Mouse (Mus musculus) right cerebral cortex, postnatal 4 days (tissue): ENCODE measurements around the gene B3gnt4.
A peak's percentile ranks its signal among the peaks of the same experiment; 100 is the strongest.
"Not testable (repeated sequence)": the region's sequence is repeated elsewhere in the genome, so short reads cannot be mapped to it uniquely, and the experiment has no call there.

Experiments used
- DNase-seq: peaks from one replicate; pipeline ENCODE4 v3.0.0-alpha.2; 2022

B3gnt4 gene

DNA sequence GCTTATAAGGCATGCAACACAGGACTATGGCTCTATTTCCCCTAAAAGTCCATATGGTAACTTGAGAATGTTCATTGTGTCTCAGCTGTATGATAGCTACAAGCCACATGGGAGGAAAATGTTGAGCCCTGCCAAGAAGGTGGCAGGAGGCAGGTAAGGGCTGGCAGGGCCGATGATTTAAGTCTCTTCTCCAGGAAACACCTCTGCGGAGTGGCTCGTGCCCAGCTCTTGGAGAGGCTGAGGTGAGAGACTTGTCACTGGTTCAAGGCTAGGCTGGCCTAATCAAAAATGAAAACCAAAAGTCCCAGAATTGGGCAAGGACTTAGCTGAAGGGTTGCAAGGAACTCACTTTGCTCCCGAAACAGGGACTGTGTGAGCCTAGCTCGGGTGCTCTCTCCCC, at the start of gene B3gnt4:
B3gnt4 (plus strand) TSS at position 301 of the 400 bp plus-strand sequence.
- DNase-seq: no peak

DNA sequence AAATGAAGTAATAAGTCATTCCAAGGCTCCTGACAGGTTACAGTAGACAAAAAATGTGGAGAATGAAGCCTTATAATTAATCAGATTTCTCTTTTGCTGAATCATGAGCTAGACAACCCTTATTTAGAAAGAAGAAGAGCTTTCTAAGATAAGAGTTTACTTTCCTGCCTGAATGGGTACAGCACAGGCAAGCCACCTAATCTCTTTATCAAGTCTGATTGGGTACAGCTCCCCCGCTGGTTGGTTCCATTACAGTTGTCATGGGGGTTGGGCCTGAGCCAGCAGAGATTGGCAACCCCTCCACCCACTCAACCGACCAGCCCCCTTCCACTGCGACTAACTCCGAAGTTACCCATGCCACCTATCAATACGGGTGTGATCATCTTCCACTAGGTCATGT, 48.8 kb upstream of the B3gnt4 start:
- DNase-seq: no peak

DNA sequence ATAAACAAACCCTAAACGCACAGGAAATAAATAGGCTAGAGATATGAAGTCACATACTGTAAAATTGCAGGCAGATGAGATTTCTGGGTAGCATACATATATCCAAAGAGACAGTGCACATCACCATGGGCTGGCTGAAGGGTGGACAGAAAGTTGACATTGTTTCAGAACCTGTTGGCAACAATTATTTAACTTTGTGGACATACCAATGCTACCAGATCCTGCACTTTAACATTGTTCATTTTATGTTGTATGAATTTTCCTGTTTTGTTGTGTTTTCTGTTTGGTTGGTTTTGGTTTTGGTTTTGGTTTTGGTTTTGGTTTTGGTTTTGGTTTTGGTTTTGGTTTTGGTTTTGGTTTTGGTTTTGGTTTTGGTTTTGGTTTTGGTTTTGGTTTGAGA, 45.6 kb upstream of the B3gnt4 start:
- no peak for DNase-seq

DNA sequence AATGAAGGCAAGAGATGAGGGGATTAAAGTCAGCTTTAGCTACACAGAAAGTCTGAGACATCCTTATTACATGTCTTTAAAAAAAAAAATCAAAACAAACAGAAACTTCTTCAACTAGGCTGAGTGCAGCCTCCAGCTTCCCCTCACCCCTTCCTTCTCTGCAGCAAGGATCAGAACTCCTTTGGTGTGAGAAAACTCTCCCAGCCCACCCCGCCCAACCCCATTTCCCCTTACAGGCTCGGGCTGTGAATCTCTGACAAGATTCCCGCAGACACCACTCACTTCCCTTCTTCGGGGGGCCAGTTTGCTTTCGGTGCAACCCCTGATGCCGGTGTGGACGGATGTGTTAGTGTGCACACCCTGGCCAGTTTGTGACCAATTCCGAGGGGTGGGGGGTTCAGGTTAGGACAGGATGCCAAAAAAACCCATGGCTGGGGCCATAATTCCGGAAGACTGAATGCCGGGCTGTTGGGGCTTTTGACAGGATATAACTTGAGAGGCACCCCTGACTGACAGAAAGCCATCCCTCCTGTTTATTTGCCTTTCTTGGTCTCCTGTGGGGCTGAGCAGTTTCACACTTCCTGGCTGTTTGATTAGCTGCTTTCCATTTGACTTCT, 39.4 kb upstream of the B3gnt4 start:
- no peak for DNase-seq

DNA sequence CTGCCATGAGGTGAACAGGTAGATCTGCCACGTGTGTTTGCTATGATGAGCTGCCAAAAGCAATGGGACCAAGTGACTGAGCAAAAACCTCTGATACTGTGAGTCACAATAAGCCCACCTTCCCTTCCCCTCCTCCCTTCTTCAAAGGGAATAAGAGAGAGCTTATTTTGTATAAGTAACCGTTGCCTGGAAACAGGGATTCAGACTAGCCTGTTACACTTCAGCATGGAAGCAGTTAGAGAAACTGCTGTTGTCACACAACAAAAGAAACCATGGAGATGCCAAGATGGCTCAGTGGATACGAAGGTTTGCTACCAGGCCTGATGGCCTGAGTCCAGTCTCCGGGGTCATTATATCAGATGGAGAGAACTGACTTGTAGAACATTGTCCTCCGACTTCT, 36.4 kb upstream of the B3gnt4 start:
- DNase-seq: no peak

DNA sequence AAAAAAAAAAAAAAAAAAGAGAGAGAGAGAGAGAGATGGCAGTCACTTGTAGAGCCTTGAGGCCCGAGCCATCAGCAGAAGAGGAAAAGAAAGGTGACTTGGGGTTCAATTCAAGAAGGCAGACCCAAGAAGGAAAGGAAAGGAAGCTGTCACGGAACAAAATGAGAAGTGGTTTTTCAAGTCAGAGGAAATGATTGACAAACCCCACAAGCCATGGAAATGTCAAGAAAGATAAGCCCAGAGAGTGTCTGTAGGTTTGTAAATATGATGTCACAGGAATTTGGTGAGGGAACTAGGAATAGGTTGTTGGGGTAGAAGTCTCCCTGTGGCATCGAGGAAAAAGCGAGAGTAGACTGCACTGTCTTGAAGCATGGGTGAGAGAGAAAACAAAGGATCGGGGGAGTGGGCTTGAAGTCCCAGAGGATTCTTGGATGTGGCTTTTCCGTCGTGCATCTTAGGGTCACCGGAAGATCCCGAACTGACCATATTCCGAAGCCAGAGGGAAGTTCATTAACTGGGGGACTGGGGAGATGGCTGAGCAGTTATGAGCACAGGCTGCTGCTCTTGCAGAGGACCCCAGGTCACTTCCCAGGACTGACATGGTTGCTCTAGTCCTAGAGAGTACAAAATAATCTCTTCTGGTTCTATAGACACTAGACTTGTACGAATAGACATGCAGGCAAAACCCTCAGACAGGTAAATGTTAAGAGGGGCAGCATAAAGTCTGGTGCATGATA, 22.4 kb upstream of the B3gnt4 start:
- DNase-seq: no peak

DNA sequence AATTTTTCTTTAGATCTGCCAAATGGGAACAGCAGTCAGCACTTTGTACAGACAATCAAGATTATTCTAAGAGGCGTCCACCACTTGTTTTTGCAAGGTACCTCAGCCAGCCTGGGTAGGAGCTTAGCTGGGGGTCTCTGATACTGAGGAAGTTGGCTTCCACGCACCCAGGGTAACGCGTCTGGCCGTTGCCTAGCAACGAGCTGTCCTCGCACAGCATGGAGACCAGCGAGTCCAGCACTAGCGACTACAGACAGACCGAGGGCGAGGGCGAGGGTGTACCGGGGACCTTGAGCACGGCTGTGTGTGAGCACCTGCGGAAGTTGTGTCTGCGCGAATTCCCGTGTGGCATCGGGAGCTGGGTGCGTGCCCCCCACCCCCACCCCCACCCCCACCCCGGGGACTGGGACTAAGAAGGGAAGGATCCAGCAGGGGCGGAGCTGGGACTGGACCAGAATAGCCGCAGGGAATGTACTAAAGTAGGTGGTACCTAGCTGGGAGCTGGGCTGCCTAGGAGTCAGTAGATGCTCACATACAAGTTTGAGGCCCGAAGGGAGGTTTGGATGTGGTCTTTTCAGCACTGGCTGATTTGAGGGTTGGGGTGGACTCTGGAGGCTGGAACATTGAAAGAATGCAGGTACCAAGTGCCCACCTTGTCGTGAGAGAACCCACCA, 21.0 kb upstream of the B3gnt4 start, which contains the start of the genes Lrrc43 and Il31:
Lrrc43 (plus strand) TSS at position 194 of the 674 bp plus-strand sequence.
Il31 (minus strand) TSS at position 378 of the 674 bp plus-strand sequence.
- DNase-seq: no peak

DNA sequence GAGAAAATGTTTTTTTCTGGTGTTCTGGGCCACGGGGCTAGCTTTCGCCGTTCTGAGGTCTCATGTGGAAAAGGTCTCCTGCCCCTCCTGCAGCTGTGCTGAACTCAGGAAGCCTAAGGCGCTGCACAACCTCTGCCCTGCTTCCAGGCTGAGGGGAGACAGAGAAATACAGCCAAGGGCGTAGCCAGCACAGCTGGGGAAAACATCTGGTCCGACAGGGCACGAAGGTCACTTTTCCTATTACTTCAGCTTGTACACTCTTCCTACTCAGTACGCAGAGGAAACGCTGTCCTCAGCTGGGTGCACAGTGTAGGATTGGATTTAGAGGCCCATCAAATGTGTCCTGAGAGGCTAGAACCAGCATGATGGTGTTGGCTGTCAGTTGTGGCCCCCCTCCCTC, 20.3 kb upstream of the B3gnt4 start:
- DNase-seq: no peak

DNA sequence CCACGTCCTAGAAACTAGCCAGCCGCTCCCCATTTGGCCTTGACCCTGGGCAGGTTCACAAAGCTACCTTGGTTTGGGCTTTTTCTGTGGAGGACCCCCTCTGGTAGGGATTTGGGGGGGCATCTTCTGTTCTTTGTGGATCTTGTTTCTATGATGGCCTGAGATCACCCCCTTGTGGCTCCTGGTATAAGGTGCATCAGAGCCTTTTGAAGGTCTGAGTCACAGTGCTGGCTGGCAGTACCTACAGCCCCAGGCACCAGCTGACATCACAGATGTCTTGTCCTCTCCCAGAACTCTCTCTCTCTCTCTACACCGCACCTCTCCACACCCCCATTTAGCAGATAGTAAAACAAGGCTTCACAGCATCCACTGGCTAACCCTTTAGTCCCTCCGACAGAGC, 10.5 kb upstream of the B3gnt4 start:
- no peak for DNase-seq

DNA sequence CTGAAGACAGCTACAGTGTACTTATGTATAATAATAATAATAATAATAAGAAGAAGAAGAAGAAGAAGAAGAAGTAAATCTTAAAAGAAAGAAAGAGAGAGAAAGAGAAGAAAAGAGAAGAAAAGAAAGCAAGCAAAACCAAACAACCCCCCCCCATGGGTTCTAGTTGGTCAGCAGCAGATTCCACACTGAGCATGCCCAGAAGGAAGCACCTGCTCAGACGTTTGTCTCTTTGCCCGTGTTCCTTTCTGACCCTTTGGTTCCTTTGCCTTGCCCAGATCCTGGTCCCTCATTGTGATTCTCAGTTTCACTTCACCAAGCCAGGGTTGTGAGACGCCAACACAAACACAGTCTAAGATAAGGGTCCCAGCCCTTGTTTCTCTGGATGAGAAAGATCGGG, 8.3 kb upstream of the B3gnt4 start:
- DNase-seq: no peak

DNA sequence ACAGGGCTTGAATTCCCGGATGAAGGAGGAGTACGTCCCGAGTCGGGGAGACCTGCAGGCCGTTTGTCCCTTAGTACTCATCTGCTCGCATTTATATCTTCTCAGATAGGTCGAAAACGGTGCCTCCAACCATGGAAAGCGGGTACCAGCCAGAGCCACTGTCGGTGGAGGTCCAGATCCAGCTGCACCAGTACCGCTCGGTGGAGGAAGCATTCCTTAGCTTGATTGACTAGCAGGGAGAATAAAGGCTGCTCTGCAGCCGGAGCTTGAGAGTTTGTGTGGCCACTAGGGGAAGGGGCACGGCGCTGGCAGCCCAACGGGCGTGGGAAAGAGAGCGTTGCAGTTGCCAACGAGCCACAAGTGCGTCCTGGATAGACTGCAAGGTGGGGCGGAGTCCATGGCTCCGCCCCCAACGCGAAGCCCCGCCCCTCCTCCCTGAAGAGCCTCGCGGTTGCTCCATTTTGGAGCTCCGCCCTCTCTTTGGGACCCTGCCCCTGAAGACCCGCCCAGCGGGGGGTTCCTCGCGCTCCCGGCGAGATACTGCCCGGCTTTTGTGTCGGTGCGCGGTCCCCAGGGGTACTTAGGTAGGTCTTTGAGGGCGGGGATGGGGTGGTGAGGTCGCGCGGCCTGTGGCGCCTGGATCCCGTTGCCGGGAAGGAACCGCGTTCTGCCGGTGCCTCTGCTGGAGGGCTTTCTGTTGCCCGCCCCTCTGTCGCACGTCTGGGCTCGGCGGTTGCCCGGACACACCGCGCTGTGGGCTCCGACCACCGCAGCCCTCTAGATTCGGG, 2.1 kb upstream of the B3gnt4 start:
- DNase-seq: peak; percentile 93

DNA sequence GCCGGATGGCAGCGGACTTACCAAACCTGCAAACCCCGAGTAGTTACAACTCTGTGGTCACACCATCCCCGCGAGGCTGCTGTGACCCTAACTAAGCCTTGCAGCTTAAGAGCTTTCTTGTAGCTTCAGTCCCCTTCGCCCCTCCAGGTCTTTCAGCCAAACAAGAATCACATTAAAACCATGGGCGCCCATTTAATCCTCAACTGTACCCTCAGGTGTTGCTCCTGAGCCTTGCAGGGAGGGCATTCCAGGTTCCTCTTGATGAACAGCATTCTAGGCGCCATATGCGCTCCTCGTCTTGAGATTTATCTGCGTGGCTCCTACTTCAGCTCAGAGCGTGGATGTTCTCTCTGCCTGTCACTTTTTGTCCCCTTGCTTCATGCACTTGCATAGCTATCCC, 1.3 kb upstream of the B3gnt4 start:
- DNase-seq: no peak

DNA sequence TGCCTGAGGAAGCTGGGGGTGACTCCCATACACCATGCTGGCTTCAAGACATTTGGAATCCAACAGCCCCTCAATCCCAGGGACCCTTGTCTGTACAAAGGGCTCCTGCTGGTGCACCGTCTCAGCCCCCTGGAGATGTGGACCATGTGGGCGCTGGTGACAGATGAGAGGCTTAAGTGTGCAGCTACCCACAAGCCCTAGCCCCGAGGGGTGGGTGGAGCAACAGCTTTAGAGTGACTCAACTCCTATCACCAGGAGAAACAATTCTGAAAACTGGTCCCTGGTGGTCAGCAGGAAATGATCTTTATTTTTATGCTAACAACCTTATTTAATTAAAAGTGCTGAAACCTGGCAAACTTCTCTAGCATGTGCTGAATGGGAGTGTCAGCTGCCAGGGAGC, 1.2 kb downstream of the B3gnt4 start:
- DNase-seq: not testable (repeated sequence)

DNA sequence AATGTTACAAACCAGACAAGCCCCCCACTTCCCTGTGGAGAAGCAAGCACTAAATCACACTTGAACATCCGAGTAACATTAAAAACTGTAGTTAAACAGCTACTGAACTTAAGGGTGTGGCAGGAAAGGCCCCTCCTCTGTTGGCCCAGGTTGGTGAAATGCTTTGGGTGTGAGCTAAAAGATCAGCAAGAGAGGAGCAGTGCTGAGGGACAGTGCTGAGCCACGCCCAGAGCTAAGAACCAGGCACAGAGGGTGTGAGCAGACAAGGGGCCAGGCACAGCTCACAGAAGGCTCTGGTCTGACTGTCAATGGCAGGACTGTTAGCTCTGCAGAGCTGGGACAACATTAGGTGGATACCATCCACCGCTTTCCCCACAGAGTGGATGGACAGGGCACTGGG, 1.8 kb downstream of the B3gnt4 start:
- no peak for DNase-seq

DNA sequence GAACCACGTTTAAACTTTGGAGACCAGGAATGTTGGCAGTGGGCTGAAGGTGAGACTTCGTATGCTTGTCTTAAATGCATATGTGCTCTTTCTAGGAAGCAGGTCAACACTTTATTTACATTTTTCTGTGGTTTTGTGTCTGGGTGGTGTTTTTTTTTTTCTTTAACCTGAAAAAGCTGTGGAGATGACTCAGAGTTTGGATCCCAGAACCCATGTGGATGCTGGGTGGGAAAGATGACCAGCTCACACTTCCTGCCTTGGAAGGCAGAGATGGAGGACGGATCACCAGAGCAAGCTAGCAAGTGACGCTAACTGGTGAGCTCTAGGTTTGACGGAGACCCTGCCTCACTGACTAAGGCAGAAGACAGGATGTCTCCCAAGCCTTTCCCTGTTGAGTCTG, 4.6 kb downstream of the B3gnt4 start:
- no peak for DNase-seq

DNA sequence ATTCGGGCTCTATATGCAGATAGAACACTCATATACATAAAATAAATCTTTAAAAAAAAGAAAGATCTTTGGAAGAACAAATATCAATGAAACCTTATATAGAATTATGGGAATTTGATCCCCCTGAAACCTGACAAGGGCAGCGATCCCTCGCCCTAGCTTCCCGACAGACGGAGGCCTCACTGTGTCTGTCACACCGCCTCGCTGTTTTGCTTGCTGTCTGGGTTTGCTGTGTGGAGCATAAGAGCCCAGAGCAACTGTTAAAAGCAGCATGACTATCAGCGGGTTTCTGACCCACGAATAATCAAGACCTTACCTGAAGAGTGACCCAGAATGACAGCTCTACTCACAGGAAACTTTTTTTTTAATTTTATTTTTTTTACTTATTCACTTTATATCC, 10.4 kb downstream of the B3gnt4 start:
- DNase-seq: no peak

DNA sequence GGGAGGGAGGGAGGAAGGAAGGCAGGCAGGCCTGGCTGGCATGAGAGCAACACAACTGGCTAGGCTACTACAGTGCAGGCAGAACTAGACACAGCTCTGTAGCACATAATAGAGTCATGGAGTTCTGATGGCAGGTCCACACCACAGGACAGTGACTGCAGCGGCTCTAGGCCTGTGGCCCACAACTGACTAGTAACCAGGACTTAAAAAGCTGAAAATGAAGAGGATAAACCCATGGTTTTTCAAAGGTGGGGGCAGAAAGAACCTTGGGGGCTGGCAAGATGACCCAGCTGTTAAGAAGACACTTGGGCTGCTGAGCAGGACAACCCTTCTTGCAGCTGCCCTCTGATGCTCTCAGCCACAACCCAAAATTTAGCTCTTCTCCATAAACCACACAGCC, 11.4 kb downstream of the B3gnt4 start:
- DNase-seq: no peak

DNA sequence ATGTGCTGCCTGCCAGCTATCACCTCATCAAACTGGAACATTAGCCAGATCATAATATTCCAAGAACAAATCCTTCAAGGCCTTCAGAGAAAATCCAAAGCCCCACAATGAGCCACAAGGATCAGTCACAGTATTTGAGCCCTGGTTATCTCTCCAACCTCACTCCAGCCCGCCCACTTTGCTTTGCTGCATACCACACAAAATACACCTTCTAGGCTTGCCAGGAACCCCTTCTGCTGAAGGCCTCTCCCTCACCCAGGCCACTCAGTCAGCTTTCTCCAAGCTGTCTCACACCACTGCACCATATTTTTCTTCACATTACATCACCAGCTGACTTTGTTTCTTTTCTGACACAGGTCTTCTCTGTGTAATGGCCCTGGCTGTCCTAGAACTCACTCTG, 11.9 kb downstream of the B3gnt4 start:
- no peak for DNase-seq

DNA sequence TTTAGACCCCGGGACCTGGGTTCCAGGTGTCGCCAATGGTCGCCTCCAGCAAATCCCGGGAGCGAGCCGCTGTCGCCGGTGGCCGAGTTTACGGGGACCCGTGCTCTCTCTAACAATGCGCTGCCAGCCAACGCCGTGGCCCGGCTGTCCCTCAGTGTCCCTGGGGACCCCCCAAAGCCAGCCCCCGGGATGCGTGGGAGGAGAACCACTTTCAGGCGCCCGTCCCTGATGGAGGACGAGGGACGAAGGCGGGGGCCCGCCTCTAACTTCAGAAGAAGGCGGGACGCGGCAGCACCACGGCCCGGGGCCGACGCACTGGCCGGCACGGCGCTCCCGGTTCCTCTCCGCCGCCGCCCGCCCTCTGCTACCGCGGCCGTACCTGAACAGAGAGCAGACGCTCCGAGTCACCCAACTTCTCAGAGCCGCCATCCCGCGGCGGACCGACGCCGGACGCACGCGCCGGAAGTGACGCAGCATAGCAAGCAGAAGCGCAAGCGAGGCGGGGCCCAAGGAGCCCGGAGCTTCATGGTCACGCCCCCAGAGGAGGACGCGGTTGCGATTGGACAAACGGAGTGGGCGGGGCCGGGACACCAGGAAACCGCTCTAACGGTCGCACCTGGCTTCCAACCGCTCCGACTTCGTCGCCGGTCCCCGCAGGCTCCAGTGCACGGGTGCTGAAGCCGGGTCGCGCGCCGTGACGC, 13.6 kb downstream of the B3gnt4 start, which contains the start of gene Diablo:
Diablo (minus strand) TSS at position 485 of the 701 bp plus-strand sequence.
- peak; percentile 97 for DNase-seq

DNA sequence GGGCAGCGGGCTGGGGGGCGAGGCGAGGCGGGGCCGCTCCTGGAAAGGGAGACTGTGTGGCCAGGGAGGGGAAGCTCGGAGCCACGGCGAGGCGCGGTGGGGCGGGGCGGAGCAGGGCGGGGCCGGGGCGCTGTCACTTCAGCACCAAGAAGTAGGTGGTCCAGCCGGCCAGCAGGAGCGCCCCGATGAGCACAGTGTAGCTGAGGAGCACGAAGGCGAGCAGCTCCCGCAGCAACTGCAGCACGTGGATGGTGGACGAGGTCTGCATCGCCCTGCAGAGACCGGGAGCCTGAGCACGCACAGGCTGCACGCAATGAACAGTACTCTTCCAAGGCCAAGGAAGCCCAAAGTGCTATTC, 14.1 kb downstream of the B3gnt4 start:
- DNase-seq: no peak

DNA sequence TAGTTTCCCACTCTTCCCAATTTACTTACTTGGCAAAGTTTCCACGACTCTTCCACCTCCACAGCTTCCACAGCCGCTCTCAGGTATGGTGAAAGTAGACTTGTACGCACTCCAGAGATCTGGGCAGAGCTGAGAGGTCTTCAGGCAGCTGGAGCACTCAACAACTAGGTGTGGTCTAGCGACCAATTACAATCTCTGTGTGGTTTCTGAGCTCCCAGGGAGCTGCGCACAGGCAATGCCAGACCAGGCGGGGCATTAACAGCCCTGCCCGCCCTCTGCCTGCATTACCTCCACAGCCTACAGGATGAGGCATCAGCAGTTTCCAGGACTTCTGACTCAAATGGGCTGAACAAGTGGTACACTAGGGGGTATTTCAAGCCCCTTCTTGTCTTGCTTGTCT, 15.0 kb downstream of the B3gnt4 start, which contains the start of gene Gm49027:
Gm49027 (minus strand) TSS at position 208 of the 400 bp plus-strand sequence.
- no peak for DNase-seq

DNA sequence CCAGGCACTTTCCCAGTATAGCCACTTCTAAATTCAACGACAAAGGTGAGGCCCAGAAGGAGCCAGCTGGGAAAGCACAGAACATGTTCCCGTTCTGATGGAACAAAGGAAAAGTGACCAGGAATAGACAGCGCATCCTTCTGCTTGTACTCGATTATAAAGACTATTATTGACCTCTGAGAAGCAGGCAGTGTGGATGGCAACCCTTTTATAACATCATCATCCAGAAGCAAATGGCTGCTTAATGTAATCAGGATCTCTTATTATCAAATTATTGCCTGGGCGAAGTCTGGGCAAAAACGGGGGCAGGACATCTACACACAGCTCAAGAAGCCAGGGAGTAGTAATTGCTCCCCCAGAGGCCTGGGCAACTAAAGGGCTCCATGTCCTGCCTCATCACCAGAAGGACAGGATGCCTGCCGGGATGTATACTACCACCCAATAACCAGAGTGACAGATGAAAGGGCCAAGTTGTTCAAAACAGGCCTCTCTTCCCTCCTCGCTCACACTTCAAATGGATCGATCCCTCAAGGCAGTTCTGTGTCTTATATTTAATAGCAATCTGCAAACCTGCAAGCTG, 15.7 kb downstream of the B3gnt4 start:
- DNase-seq: no peak
